Mouse (Mus musculus) embryonic facial prominence, embryonic 15.5 days (tissue): ENCODE measurements around the gene Itgb4. TPM values are rescaled to one million over a fixed set of nuclear protein-coding genes. Genes with fewer than 3 reads are reported as not detected.
A peak's percentile ranks its signal among the peaks of the same experiment; 100 is the strongest.

Experiments used
- ATAC-seq: fragments of 200-750 bp; cut with Nextera tagmentation; 2 replicates; pipeline ENCODE4 v1.8.0; 2017; ENCODE audit warnings: low read depth, moderate TSS enrichment; ENCODE audit not compliant: insufficient number of reproducible peaks, low FRiP score, low TSS enrichment
- H3K27ac ChIP-seq: fragments of 300-500 bp; sonication (generic); replicated peaks from 2 replicates; pipeline ENCODE4 v1.5.1; 2015; ENCODE audit warnings: mild to moderate bottlenecking, inconsistent platforms
- H3K27me3 ChIP-seq: fragments of 300-500 bp; sonication (generic); 2 replicates; pipeline ENCODE4 v1.6.1; 2015; ENCODE audit warnings: inconsistent platforms
- H3K36me3 ChIP-seq: fragments of 300-500 bp; sonication (generic); 2 replicates; pipeline ENCODE4 v1.6.1; 2015; ENCODE audit warnings: mild to moderate bottlenecking, inconsistent platforms
- H3K4me1 ChIP-seq: fragments of 300-500 bp; sonication (generic); 2 replicates; pipeline ENCODE4 v1.6.1; 2015; ENCODE audit warnings: inconsistent platforms
- H3K4me2 ChIP-seq: fragments of 300-500 bp; sonication (generic); replicated peaks from 2 replicates; pipeline ENCODE4 v1.6.1; 2015; ENCODE audit warnings: mild to moderate bottlenecking, inconsistent platforms
- H3K4me3 ChIP-seq: fragments of 300-500 bp; sonication (generic); replicated peaks from 2 replicates; pipeline ENCODE4 v1.5.1; 2015; ENCODE audit warnings: mild to moderate bottlenecking, inconsistent platforms
- H3K9ac ChIP-seq: fragments of 300-500 bp; sonication (generic); 2 replicates; pipeline ENCODE4 v1.6.1; 2015; ENCODE audit warnings: inconsistent platforms
- H3K9me3 ChIP-seq: fragments of 300-500 bp; sonication (generic); replicated peaks from 2 replicates; pipeline ENCODE4 v1.6.1; 2016; ENCODE audit warnings: inconsistent platforms
- WGBS: fragments of 180-500 bp; shearing (Covaris S2); methylation state at CpG from one replicate; pipeline ENCODE4 v1.1.7; 2015; 5-methylcytosine and 5-hydroxymethylcytosine counted together
- polyA plus RNA-seq: library from polyadenylated mRNA; unstranded; fragments of >200 nt; fragmentation: Nextera tagmentation; extraction: Ambion mirVana; gene quantifications from 2 replicates; pipeline ENCODE4 v1.2.1, GENCODE M21; 2015

The Itgb4 gene
- polyA plus RNA-seq, 1 experiment from 2014 or later, result 21.5 TPM

DNA sequence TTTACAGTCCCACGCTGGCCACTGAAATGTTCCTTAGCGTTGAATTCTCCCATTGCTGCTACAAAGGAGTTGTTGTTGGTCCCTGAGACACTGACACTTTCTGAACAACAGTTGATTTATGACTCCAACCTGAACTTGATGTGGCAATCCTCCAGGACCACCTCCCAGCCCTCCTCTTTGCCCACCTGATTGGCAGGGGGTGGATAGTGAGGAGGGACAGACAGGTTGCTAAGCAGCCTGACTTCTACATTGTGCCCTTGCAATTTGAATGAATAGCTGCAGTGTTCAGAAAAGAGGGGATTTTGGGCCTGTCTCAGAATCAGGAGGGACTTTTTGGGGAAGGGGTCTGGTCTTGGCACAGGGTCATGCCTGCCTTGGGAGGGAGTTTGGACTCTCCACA, 23.8 kb upstream of the Itgb4 start:
- Histone ChIP-seq H3K36me3 (peaks cover 65% of the 10 kb centered on the region), H3K4me2 (no peak overlapping the region), H3K4me1 (peaks cover 35% of the 10 kb centered on the region), H3K9me3 (no peaks in the 10 kb centered on the region), H3K9ac (no peak overlapping the region), H3K27ac (0 out of 2 replicates have a peak overlapping the region, but pooled peaks have one; percentile 2), H3K27me3 (no peaks in the 10 kb centered on the region), H3K4me3 (no peak overlapping the region)
- 85% methylated on average over 2 of the region's 2 CpGs for WGBS
- no peak for ATAC-seq

DNA sequence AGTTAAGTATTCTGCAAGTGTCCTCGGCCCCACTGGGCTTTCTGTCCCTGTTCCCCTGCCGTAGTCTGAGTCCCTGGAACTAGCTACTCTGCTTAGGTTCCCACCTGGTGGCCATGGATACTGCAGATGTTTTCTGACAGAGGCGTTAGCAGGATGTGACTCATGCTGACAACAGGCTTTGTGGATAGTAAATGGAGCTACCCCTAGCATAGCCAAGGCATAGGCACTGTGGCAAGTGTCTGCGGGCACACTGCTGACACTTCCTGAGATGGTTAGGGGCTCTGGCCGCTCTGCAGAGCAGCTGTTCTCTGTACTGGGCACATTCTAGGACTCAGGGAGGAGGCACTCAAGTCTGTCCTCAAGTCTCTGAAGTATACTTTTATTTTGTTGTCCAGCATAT, 19.8 kb upstream of the Itgb4 start:
- Histone ChIP-seq H3K4me2 (no peak overlapping the region), H3K27ac (peak overlapping the region; percentile 76), H3K4me1 (peaks cover 43% of the 10 kb centered on the region), H3K36me3 (peaks cover 53% of the 10 kb centered on the region), H3K9ac (no peak overlapping the region), H3K4me3 (no peak overlapping the region), H3K27me3 (no peaks in the 10 kb centered on the region), H3K9me3 (no peaks in the 10 kb centered on the region)
- no peak for ATAC-seq
- WGBS, result 67% methylated on average over 5 of the region's 5 CpGs

DNA sequence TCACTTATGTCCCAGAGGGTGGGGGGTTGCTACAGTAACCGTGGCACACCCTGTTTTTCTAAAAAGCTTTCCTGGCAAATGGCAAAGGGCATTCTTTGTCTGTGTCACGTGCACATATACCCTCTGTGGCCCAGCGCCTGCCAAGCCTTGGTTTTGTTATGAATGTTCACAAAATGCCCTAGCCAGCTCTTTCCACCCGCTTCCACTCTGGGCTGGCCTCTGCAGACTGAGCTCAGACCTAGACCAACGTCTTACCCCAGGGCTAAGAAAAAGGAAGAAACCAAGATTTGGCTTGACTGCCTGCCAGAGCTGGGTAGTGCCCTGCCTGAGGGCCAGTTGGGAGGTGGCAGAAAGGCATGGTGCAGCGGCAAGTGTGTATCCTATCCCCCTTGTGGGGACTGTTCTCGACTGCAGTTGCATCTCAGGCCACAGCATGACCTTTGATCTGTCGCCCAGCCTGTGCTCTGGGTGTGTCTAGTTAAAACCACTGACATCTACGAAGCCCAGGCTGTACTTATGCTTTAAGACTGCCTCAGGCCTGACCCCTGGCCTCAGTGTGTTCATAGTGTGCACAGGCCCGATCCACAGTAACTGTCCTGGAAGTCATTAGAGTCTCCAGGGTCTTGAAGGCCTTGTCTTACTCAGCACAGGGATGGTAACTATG, 19.2 kb upstream of the Itgb4 start:
- peak overlapping the region; percentile 76 for H3K27ac ChIP-seq
- no peak overlapping the region; the same call in 1 of the 2 replicates for H3K9ac ChIP-seq
- no peaks in the 10 kb centered on the region for H3K9me3 ChIP-seq
- peaks cover 58% of the 10 kb centered on the region for H3K36me3 ChIP-seq
- peak; percentile 12; the same call in 1 of the 2 replicates for ATAC-seq
- WGBS, result 42% methylated on average over 10 of the region's 10 CpGs
- H3K27me3 ChIP-seq, result no peaks in the 10 kb centered on the region
- peaks cover 38% of the 10 kb centered on the region for H3K4me1 ChIP-seq
- no peak overlapping the region for H3K4me2 ChIP-seq
- H3K4me3 ChIP-seq, result no peak overlapping the region

DNA sequence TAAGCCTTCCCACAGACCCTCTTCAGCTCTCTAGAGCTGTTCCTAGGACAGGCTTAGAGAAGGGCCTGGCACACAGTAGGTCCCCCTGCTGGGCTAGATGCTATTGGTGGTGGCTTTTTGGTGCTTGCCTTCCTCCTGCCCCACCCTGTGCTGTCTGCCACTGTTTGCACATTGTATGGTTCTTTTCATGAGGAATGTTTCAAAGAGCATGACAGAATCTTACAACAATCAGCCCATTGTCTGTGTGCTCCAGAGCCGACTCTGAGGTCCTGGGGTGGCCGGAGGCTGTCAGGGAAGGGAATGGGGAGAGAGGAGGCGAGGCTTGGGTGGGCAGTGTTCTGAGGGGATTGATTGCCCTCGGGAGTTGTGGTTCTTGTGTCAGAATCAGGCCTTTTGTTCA, 18.1 kb upstream of the Itgb4 start:
- H3K27me3 ChIP-seq, result no peaks in the 10 kb centered on the region
- no peaks in the 10 kb centered on the region for H3K9me3 ChIP-seq
- H3K4me1 ChIP-seq, result peaks cover 38% of the 10 kb centered on the region
- WGBS, result 39% methylated on average over 4 of the region's 4 CpGs
- H3K4me3 ChIP-seq, result no peak overlapping the region
- H3K36me3 ChIP-seq, result peaks cover 64% of the 10 kb centered on the region
- no peak for ATAC-seq
- peak overlapping the region; percentile 76 for H3K27ac ChIP-seq
- H3K9ac ChIP-seq, result no peak overlapping the region
- H3K4me2 ChIP-seq, result no peak overlapping the region

DNA sequence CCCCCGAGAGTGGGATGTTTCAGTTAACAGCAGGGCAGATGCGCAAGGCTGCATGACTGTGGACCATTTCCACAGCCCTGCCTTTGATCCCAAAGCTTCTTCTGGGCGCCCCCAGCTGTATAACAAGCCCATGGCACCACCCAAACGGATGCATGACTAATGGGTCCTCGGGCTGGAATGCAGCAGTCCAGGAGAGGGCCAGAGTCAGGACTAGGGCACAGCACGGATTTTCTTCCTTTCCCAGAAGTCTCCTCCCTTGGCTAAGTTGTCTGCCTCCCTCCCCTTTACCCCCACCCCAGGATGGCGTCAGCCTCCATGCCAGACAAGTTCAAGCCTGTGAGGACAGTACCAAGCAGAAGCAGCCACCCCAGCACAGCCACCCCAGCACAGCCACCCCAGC, 16.5 kb upstream of the Itgb4 start:
- ATAC-seq, result 0 out of 2 replicates have a peak, but pooled peaks have one; percentile 39
- peaks cover 64% of the 10 kb centered on the region for H3K36me3 ChIP-seq
- 35% methylated on average over 7 of the region's 7 CpGs for WGBS
- no peak overlapping the region for H3K4me2 ChIP-seq
- H3K4me1 ChIP-seq, result peaks cover 38% of the 10 kb centered on the region
- no peak overlapping the region for H3K4me3 ChIP-seq
- peak overlapping the region; percentile 76 for H3K27ac ChIP-seq
- no peak overlapping the region for H3K9ac ChIP-seq
- H3K9me3 ChIP-seq, result no peaks in the 10 kb centered on the region
- H3K27me3 ChIP-seq, result no peaks in the 10 kb centered on the region

DNA sequence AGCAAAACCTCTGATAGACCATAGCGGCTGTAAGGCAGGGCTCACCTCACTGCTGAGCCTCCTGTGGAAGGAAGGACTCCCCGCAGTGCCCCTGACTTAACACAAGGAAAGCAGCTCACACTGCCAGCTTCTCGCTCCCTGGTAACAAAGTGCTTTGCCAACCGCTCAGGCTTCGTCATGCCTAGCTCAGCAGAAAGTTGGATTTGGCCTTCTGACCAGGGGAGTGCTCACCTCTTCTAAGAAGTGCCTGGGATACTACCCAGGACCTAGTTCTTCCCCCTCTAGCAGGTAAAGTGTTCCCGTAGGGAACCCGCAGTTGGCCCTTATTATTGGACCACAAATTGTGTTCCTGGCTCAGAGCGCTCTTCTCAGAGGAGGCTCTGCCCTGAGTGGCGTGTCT, 15.5 kb upstream of the Itgb4 start:
- Histone ChIP-seq H3K9me3 (no peaks in the 10 kb centered on the region), H3K36me3 (peaks cover 71% of the 10 kb centered on the region), H3K9ac (no peak overlapping the region), H3K27ac (no peak overlapping the region), H3K27me3 (no peaks in the 10 kb centered on the region), H3K4me1 (peaks cover 38% of the 10 kb centered on the region), H3K4me3 (no peak overlapping the region), H3K4me2 (no peak overlapping the region)
- no peak for ATAC-seq
- WGBS, result 90% methylated on average over 9 of the region's 9 CpGs

DNA sequence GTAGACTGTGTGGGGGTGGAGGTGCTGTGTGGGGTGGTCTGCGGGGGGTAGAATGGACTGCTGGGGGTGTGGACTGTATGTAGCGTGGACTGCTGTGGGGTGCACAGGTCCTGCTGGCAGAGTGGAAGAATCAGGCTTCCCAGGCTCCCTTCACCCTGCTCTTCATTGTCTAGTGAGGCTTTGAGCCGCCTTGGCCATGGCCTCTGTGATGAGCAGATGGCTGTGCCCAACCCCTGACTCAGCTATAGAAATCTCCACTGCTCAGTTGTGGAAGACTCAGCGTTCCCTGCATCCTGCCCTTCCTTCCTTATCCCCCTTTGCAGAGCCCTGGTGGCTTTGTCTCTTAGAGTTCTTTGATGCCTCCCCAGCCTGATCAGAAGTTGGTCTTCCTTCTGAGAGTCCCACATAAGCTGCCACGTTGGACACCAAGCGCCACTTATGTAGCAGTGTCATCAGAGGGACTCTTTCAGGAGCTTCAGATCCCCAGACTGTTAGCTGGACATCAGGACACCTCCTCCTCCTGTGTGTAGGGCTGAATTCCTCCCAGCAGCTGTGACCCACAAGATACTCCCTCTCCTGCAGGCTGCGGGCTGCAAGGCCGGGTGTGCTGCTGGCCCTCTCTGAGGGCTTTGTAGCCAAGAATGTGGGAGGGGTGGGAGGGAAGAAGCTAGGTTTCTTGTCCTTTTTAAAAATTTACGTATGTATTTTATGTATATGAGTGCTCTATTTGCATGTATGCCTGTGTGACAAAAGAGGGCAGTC, 11.7 kb upstream of the Itgb4 start:
- ATAC-seq, result no peak

DNA sequence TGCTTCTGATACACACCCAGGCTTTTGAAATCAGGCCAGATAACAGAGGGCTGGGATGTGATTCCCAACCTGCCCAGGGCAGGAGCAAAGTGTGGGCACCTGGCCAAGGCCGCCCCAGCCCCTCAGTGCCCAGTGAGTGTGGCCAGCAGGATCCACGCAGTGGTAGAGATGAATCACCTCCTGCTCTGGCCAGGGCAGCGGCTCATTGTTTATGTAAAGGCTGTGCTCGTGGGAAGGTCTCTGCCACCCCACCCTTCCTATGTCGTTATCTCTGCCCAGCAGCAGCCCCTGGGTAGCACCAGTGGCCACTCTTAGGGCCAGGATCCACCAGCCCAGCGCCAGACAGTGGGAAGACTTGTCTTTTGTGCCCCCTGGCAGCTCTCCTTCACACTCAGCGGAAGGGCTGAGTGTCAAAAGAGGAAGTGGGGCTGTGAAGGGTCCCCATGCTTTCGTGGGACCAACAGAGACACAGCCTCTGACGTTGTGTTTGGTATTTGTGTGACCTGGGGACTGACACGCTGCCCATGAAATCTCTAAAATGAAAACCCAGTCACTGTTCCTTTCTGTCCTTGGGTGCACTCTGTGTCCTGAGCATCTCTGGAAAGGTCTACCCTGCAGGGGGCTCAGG, 9.4 kb upstream of the Itgb4 start:
- Histone ChIP-seq H3K9me3 (no peaks in the 10 kb centered on the region), H3K36me3 (peaks cover 70% of the 10 kb centered on the region), H3K27me3 (no peaks in the 10 kb centered on the region), H3K4me2 (no peak overlapping the region), H3K9ac (no peak overlapping the region), H3K4me1 (0 out of 2 replicates have a peak, but pooled peaks cover 4% of the 10 kb centered on the region), H3K4me3 (no peak overlapping the region), H3K27ac (no peak overlapping the region)
- no peak; the same call in 1 of the 2 replicates for ATAC-seq
- WGBS, result 78% methylated on average over 10 of the region's 10 CpGs

More for the DNA sequence above, 11.7 kb upstream of the Itgb4 start:
- H3K9me3 ChIP-seq, result no peaks in the 10 kb centered on the region
- no peak overlapping the region for H3K4me2 ChIP-seq
- no peaks in the 10 kb centered on the region for H3K27me3 ChIP-seq
- peaks cover 2% of the 10 kb centered on the region for H3K4me1 ChIP-seq
- no peak overlapping the region for H3K27ac ChIP-seq
- H3K4me3 ChIP-seq, result no peak overlapping the region
- 93% methylated on average over 9 of the region's 9 CpGs for WGBS
- peaks cover 84% of the 10 kb centered on the region for H3K36me3 ChIP-seq
- no peak overlapping the region for H3K9ac ChIP-seq

DNA sequence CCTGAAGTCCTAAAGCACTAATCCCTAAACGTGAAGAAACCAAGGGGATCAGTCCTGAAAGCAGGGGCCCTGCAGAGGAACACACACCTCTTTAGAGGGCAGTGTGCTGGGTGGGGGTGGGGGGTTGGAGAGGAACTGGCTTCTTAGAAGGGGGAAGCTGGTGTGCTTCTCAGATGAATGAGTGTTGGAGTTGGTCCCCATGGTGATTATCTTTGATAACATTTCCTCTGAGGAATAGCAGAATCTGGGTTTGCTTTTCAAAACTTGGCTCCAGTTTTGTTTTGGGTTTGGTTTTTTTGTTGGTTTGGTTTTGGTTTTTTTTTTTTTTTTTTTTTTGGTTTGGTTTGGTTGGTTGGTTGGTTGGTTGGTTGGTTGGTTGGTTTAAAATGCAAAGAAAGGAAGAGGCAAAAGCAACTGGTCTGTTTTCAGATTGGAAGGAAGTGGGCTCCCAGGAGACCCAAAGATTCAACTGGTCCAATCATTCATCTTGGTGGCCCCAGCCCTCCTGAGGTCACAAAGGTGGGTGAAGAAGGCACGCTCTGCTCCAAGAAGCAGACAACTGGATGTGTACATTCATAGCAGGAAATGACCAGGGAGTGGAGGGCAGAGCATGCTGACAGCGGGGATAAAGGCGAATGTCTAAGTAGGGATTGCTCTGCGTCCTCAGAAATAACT, 5.6 kb upstream of the Itgb4 start:
- 69% methylated on average over 5 of the region's 5 CpGs for WGBS
- ATAC-seq, result no peak
- peaks cover 7% of the 10 kb centered on the region; the same call in 1 of the 2 replicates for H3K4me1 ChIP-seq

DNA sequence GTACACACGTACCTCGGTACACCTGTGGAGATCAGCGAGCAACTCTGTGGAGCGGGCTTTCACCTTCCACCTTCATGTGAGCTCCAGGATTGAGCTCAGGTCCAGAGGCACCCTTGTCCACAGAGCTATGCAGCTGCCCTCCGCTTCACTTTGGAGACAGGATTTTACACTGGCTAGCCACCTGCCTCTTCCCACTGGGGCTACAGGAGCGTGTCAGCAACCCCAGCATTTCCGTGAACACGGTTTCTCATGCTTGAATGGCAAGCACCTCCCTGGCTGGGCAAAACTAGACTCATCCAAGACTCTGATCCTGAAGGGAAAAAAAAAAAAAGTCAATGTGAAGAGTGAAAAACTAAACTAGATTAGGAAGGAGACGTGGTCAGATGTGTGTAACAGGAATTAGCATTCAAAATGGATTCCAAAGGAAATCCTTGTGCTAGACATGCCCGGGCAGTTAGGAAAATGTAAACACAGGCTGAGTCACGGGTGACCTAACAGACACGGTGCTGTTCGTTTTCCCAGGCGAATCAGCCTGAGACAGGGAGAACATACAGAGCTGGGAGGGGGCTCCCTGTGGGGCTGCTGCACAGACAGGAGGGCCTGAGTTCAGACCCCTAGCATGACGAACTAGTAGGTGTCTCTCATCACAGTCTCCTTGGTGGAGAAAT, 4.4 kb upstream of the Itgb4 start:
- ATAC-seq, result no peak
- WGBS, result 48% methylated on average over 15 of the region's 15 CpGs
- H3K9ac ChIP-seq, result no peak overlapping the region
- H3K27me3 ChIP-seq, result peaks cover 17% of the 10 kb centered on the region
- no peak overlapping the region for H3K4me3 ChIP-seq
- H3K36me3 ChIP-seq, result peaks cover 20% of the 10 kb centered on the region
- no peak overlapping the region for H3K4me2 ChIP-seq
- peaks cover 17% of the 10 kb centered on the region for H3K4me1 ChIP-seq
- H3K9me3 ChIP-seq, result no peaks in the 10 kb centered on the region
- H3K27ac ChIP-seq, result peak overlapping the region; percentile 70

More for the DNA sequence above, 5.6 kb upstream of the Itgb4 start:
- Histone ChIP-seq H3K27me3 (peaks cover 5% of the 10 kb centered on the region; the same call in 1 of the 2 replicates), H3K27ac (no peak overlapping the region), H3K4me3 (no peak overlapping the region), H3K9ac (no peak overlapping the region), H3K36me3 (peaks cover 32% of the 10 kb centered on the region), H3K9me3 (no peaks in the 10 kb centered on the region), H3K4me2 (no peak overlapping the region)
